Mouse (Mus musculus): ENCODE results near the gene Clec12b.
"Not testable (repeated sequence)": the region's sequence is repeated elsewhere in the genome, so short reads cannot be mapped to it uniquely, and the experiment has no call there.

Clec12b gene

DNA sequence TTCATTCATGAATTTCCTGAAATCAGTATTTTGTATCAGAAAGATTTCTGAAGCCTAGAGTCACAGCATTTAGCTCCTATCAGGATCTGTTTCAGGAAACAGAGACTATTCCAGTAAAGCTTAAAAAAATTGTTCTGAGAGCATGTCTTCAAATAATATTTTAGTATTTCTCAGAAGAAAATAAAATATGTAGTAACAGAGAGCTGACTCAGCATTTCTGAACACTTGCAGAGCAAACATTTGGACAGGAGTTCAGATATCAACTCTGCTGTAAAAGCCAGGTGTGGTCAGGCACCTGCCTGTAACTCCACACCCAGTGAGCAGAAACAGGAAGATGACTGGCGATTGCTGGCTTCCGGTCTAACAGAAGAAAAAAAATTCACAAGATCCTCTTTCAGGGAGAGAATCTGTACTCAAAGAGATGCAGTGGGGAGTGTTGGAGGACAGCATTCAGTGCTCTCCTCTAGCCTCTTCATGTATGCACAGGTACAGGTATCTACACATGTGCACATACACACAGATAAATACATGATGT, 10.7 kb downstream of the Clec12b start:
- no peak for DNase-seq (ENCODE audit: inconsistent age in 2 of 2, low spot score in 1 of 2)

DNA sequence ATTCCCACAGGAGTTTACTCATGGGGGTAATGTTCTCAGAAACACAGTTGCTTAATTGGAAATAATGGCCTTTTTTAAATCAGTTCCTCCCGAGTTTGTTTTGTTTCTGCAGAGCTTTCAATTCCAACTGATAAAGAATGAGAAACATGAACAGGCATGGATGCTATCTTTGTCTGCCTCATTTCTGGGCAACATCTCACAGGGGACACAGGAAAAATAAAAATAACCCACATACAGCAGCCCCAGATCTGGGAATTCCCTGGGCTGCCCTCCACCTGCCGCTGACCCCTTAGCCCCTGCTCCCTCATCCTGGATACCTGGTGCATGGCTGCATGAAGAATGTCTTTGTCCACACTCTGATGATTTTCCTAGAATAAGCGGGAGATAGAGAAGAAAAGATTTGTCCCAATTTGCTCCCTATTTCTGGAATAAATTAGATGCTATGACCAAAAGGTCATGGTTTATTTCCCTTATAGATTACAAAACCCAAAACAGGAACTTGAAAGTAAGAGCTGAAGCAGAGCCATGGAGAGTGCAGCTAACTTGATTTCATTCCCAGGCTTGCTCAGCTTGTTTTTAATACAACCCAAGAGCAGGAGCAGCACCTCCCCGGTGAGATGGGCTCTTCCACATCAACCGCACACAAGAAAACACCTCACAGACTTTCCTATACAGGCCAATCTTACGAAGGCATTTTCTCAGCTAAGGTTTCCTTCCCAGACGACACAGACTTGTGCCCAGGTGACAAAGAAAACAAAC, 16.1 kb downstream of the Clec12b start:
- DNase-seq (ENCODE audit: inconsistent age in 2 of 2, low spot score in 1 of 2), result no peak

DNA sequence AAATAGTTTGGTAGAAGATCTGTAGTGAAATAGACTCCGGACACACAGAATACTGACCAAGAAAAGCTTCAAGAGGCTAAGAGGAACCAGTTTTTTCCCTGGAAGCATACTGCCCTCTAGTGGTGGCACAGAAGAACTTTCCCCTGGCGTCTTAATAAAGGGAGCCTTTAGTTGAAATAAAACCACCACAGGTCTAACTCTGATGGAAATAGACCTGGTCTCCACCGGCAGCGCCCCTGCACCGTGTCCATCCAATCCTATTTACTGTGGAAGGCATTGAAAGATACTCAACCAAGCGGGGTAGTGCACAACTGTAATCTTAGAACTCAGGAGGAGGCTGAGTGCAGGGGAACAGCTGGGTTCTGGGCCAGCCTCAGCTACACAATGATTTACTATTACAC, 19.7 kb downstream of the Clec12b start:
- DNase-seq (ENCODE audit: inconsistent age in 2 of 2, low spot score in 1 of 2), result peak; percentile 10 to 74

DNA sequence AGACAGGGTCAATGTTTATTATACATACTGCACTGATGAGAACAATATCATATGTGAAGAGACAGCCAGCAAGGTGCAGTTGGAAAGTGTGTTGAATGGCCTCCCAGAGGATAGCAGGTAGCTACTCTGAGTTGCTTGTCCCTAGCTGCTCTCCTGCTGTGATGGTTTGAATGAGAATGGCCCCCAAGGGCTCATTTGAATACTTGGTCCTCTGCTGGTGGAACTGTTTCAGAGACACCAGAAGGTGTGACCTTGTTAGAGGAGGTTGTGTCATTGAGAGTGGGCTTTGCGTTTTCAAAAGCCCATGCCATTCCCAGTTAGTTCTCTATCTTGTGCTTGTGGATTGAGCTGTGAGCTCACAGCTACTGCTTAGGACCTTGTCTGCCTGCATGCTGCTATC, 21.7 kb downstream of the Clec12b start:
- DNase-seq (ENCODE audit: inconsistent age in 2 of 2, low spot score in 1 of 2), result no peak

DNA sequence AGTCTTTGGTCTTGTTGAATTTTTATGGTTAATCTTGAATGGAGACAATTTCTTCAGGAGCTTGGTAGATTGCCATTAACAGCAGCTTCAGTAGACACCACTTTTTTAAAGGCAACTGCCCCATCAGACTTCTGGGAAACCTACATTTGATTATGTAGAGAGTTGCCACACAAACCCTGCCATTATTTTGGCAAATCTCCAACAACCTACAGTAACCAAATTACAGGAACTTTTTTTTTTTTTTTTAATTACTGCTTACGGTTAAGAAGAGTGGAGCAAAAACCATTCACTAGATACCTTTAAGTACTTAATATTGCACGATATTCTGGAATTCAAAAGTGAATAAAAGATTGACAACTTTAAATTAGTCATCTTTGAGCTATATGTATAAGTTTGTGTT, 26.2 kb downstream of the Clec12b start:
- DNase-seq (ENCODE audit: inconsistent age in 2 of 2, low spot score in 1 of 2), result no peak

DNA sequence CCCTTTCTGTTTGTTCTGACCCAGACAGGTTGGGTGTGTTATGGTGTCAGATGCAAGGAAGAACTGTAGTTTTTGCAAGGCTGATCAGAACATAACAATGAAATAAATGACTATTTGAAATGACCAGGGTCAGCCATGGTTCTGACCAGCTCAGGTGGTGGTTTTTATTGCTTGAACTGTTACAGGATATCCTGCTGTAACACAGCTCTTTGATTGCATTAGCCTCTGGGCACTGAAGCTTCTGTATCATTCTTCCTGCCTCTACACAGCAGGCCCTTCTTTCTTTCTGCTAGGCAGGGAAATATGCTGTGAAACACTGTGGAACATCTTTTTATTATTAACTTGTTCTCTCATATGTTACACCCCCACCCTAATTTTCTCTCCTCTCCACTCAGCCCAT, 29.2 kb downstream of the Clec12b start:
- DNase-seq (ENCODE audit: inconsistent age in 2 of 2, low spot score in 1 of 2), result no peak

DNA sequence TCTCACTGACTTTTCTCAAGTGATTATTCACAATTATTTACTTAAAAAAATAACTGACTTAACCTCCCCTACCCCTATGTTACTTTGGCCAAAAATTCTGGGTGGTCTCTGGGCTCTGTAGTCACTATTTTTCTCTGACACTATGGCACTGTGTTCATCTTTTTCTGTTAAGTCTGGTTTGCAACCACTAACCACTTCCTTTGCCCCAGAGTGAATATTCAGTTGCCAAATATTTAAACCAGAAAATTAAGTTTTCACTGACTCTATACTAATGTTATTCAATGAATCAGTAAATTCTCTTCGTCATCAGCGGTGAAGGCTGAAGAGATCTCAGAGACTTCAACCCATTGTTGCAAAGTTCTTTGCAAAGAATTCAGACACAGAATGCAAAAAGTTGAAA, 29.9 kb downstream of the Clec12b start:
- no peak for DNase-seq (ENCODE audit: inconsistent age in 2 of 2, low spot score in 1 of 2)

DNA sequence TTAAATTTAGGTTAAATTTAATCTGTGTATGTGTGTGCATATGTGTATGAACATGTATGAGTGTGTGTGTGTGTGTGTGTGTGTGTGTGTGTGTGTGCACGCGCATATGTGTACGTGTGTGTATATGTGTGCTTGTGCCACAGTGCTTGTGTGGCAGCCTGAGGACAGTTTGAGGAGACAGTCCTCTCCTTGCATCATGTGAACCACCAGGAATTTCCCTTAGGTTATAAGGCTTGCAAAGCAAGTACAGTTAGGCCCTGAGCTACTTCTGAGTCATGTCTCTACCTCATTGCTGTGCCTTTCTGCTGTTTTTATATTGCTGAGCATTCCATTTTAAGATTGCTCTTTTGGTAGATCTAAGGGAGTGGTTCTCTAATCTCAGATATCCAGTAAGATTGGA, 34.6 kb downstream of the Clec12b start:
- DNase-seq (ENCODE audit: inconsistent age in 2 of 2, low spot score in 1 of 2), result no peak

DNA sequence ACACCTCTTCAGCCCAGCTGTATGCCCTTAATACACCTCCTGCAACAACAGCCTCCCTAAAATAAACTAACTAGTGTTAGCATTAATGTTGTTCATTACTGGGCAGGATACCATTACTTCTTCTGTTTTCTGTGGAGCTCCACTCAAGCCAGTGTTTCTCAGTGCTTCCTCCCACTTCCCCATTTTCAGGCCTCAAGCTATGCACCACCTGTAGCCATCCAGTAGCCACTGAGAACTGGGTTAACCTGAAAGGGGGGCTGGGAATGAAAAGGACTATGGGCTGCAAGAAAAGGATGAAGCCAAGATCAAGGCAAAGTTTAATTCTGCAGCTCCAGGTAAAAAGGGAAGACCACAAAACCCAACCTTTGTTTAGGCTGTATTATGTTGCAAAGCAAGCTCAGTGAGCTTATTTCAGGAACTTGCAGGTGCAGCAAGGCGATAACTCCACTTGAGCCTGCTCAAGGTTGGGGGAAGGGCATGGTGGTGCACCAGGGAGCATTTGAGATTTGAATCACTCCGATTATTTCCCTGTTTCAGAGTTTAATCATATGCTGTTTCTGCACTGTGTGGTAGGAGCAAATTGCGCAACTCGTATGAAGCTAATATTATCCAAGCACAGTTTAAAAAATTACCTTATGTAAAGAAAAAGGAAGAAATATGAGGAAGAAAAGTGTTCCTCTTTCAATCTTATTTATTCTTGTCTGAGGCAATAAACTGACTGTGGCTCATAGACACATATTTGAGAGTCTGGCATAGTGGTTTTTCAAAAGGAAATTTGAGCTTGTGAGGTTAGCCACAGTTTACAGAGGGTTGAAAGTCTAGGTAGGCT, 35.9 kb downstream of the Clec12b start:
- DNase-seq (ENCODE audit: inconsistent age in 2 of 2, low spot score in 1 of 2), result no peak

DNA sequence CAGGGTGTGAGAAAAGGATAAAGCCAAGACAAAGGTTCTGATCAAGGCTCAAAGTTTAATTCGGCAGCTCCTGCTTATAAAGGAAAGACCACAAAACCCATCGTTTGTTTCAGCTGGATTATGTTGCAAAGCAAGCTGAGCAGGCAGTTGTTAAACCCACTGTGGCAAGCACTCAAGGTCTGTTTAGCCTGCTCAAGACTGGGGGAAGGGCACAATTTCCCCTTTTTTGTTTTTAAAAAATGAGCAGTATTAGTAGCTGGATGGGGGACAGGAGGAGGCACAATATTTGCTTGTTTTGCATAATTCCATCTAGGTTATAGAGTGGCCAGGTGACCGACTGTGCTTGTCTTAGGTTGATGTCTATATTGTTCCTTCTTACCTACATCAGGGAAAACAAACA, 41.3 kb downstream of the Clec12b start:
- no peak for DNase-seq (ENCODE audit: inconsistent age in 2 of 2, low spot score in 1 of 2)

DNA sequence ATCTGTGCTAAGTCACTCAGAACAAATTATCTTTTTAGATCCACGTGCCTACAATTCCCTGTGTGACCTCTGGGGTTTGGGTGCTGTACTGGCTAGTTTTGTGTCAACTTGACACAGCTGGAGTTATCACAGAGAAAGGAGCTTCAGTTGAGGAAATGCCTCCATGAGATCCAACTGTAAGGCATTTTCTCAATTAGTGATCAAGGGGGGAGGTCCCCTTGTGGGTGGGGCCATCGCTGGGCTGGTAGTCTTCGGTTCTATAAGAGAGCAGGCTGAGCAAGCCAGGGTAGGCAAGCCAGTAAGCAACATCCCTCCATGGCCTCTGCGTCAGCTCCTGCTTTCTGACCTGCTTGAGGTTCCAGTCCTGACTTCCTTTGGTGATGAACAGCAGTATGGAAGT, 43.3 kb downstream of the Clec12b start, which contains the start of gene Clec12a:
Clec12a (plus strand) TSS at position 301 of the 400 bp plus-strand sequence.
- DNase-seq (ENCODE audit: inconsistent age in 2 of 2, low spot score in 1 of 2), result not testable (repeated sequence)

DNA sequence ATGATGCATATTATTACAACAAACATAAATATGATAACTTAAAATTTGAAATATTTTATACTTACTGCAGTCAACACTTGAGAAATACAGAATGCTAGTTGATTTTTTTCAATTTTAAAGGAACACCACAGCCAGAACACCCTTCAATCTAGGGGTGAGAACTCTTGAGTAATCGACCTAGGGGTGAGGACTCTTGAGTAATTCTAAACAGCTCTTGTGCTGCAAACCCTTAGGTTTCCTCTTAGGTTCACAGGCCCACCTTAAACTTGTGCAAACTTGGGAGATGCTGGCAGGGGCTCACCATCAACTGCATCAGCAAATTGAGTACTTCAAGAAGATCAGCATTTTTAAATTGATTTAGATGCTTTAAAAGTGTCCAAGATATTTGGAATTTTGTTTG, 47.9 kb downstream of the Clec12b start:
- DNase-seq (ENCODE audit: inconsistent age in 2 of 2, low spot score in 1 of 2), result no peak

DNA sequence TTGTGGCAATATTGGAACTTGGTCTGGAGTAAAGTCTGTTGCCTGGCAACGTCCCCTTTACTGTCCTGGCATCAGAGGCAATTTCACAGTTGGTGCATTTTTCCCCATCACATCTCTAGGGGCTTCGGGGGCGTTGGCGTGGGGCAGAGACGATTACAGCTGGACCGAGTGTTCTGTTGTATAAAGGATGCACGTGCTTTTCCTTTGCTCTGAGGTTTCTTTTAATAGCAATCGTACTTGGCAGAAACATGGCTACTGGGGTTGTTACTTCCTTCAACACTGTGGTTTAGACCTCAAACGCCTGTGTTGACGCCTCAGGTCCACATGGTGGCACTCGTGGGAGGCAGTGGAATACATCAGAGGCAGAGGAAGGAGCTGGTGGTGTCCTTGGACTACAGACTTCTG, 52.0 kb downstream of the Clec12b start:
- DNase-seq (ENCODE audit: inconsistent age in 2 of 2, low spot score in 1 of 2), result peak; percentile 38 to 72

DNA sequence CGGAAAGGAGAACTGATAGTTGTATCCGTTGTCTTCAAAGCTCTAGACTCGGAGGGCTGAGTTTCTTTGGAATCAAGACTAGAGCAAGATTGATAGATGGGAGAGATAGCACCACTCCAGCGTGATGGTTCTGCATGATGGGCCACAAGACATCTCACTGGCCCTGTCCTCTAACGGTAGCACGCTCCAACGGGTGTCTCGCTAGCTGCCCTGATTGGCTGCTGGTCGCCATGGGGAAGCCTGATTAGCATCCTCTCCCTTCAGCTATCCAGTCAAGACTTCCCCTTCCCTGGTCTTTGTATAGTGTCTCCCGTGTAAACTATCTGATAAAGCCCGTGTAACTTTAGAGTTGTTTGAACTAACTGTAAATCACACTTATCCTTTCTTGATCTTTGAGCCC, 54.1 kb downstream of the Clec12b start, which contains the start of gene 4922502D21Rik:
4922502D21Rik (minus strand) TSS at position 187 of the 400 bp plus-strand sequence.
- no peak for DNase-seq (ENCODE audit: inconsistent age in 2 of 2, low spot score in 1 of 2)

DNA sequence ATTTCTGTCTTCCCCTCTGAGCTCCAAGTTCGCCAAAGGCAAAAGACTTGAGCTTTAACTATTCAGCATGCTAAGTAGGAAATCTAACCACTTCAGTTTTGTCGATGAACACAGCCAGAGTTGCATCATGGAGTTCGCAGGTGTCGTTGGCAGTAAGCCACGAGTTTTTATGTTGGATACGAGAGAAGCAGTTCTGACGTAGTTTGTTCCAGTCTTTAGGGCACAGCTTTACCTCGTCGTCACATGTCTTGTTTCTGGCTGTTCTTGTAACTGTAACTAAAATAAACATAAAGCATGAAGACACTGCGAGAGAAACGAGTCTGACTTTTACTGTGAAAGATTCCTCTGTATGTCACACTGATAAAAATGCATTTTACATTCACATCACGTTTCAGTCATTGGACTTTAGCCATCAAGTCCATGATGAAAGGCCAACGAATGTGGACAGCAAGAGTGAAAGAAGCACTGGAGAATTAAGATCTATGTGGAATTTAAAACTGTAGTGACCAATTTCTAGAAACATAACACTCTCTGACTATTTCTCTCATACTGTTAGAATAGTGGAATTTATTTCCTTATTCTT, 59.0 kb downstream of the Clec12b start:
- no peak for DNase-seq (ENCODE audit: inconsistent age in 2 of 2, low spot score in 1 of 2)

DNA sequence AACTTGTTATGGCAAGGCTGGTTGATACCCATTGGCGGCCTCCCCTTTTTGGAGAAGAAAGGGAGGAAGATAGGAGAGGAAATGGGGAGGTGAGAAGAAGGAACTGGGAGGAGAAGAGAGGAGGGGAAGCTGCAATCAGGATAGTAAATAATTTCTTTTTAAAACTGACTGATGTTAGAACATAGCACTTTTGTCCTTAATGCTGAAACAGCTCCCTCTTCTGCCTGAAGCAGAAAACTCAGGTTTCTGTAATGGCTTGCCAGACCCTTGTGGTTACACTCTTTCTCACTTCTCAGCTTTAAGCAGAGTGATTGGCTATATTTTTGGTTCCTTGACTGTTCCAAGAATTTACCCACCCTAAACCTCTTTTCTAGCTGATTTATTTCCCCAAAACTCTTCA, 59.7 kb downstream of the Clec12b start:
- DNase-seq (ENCODE audit: inconsistent age in 2 of 2, low spot score in 1 of 2), result no peak

All from adrenal gland, adult (tissue).